Mouse (Mus musculus) midbrain, embryonic 11.5 days (tissue): ENCODE results near the gene Nek5. TPM values are rescaled to one million over a fixed set of nuclear protein-coding genes. Genes with fewer than 3 reads are reported as not detected.
"Not testable (repeated sequence)": the region's sequence is repeated elsewhere in the genome, so short reads cannot be mapped to it uniquely, and the experiment has no call there.

Experiments used
- ATAC-seq: fragments of 200-750 bp; cut with Nextera tagmentation; 2 replicates; pipeline ENCODE4 v1.8.0; 2017; ENCODE audit warnings: moderate TSS enrichment, moderate library complexity; ENCODE audit not compliant: low FRiP score
- DNase-seq: peaks from one replicate; pipeline ENCODE4 v3.0.0; 2015; ENCODE audit warnings: low spot score; ENCODE audit errors: missing footprints
- H3K27ac ChIP-seq: fragments of 300-500 bp; sonication (generic); 2 replicates; pipeline ENCODE4 v1.5.1; 2014; ENCODE audit warnings: low read depth, low read length
- H3K27me3 ChIP-seq: fragments of 300-500 bp; sonication (generic); 2 replicates; pipeline ENCODE4 v1.6.1; 2014; ENCODE audit warnings: mild to moderate bottlenecking, low read length, moderate library complexity, mixed read lengths; ENCODE audit not compliant: control insufficient read depth, insufficient read depth
- H3K36me3 ChIP-seq: fragments of 300-500 bp; sonication (generic); 2 replicates; pipeline ENCODE4 v1.6.1; 2014; ENCODE audit warnings: mild to moderate bottlenecking, low read length, moderate library complexity, mixed read lengths; ENCODE audit not compliant: control insufficient read depth, insufficient read depth
- H3K4me1 ChIP-seq: fragments of 300-500 bp; sonication (generic); 2 replicates; pipeline ENCODE4 v1.6.1; 2014; ENCODE audit warnings: low read length; ENCODE audit not compliant: control insufficient read depth, insufficient read depth
- H3K4me2 ChIP-seq: fragments of 300-500 bp; sonication (generic); 2 replicates; pipeline ENCODE4 v1.6.1; 2014; ENCODE audit warnings: mild to moderate bottlenecking, moderate library complexity
- H3K4me3 ChIP-seq: fragments of 300-500 bp; sonication (generic); 2 replicates; pipeline ENCODE4 v1.5.1; 2014; ENCODE audit warnings: low read depth, low read length
- H3K9ac ChIP-seq: fragments of 300-500 bp; sonication (generic); 2 replicates; pipeline ENCODE4 v1.6.1; 2014; ENCODE audit warnings: low read length
- H3K9me3 ChIP-seq: fragments of 300-500 bp; sonication (generic); 2 replicates; pipeline ENCODE4 v1.6.1; 2016; ENCODE audit warnings: low read length; ENCODE audit not compliant: control insufficient read depth
- WGBS: fragments of 180-500 bp; shearing (Covaris S2); extraction: QIAGEN DNeasy Blood & Tissue Kit; methylation state at CpG from one replicate; pipeline ENCODE4 v1.1.7; 2014; 5-methylcytosine and 5-hydroxymethylcytosine counted together
- polyA plus RNA-seq: library from polyadenylated mRNA; unstranded; fragments of >200 nt; fragmentation: Nextera tagmentation; extraction: Ambion mirVana; gene quantifications from 2 replicates; pipeline ENCODE4 v1.2.1, GENCODE M21; 2014

Nek5 gene
- polyA plus RNA-seq, 1 experiment from 2014 or later = 0.16 TPM

- DNase-seq (no peak), ATAC-seq (no peak)
- Histone ChIP-seq H3K9ac (no peak overlapping the region), H3K27ac (no peak overlapping the region), H3K4me1 (no peaks in the 10 kb centered on the region), H3K4me3 (no peak overlapping the region), H3K4me2 (no peak overlapping the region), H3K36me3 (no peaks in the 10 kb centered on the region; the same call in 1 of the 2 replicates), H3K9me3 (no peaks in the 10 kb centered on the region), H3K27me3 (no peaks in the 10 kb centered on the region)
- WGBS = 92% methylated on average over 7 of the region's 7 CpGs
Observed at GRCm38 (mm10) chr8:22148367-22148740, 23.5 kb upstream of the Nek5 start.

- no peak for ATAC-seq
- WGBS = 86% methylated on average over 9 of the region's 9 CpGs
- Histone ChIP-seq H3K4me3 (no peak overlapping the region), H3K36me3 (no peaks in the 10 kb centered on the region; the same call in 1 of the 2 replicates), H3K4me1 (no peaks in the 10 kb centered on the region), H3K4me2 (no peak overlapping the region), H3K9me3 (no peaks in the 10 kb centered on the region), H3K27me3 (no peaks in the 10 kb centered on the region), H3K27ac (no peak overlapping the region), H3K9ac (no peak overlapping the region)
- DNase-seq = no peak
Observed at GRCm38 (mm10) chr8:22147706-22148366, 23.0 kb upstream of the Nek5 start.

GRCm38 (mm10) chr8:22145831-22146230 is 21.0 kb upstream of the Nek5 start:
- no peaks in the 10 kb centered on the region for H3K27me3 ChIP-seq
- H3K4me1 ChIP-seq = no peaks in the 10 kb centered on the region
- no peak overlapping the region for H3K27ac ChIP-seq
- H3K4me3 ChIP-seq = no peak overlapping the region
- ATAC-seq = no peak
- no peak overlapping the region for H3K9ac ChIP-seq
- 82% methylated on average over 6 of the region's 6 CpGs for WGBS
- no peak overlapping the region for H3K4me2 ChIP-seq
- H3K36me3 ChIP-seq = no peaks in the 10 kb centered on the region; the same call in 1 of the 2 replicates
- DNase-seq = no peak
- H3K9me3 ChIP-seq = no peaks in the 10 kb centered on the region

- no peak for DNase-seq
- ATAC-seq = no peak
- Histone ChIP-seq H3K4me3 (no peak overlapping the region), H3K36me3 (no peaks in the 10 kb centered on the region; the same call in 1 of the 2 replicates), H3K9me3 (no peaks in the 10 kb centered on the region), H3K4me1 (no peaks in the 10 kb centered on the region), H3K27me3 (no peaks in the 10 kb centered on the region), H3K27ac (no peak overlapping the region), H3K9ac (no peak overlapping the region), H3K4me2 (no peak overlapping the region)
- WGBS = 83% methylated on average over 1 of the region's 1 CpGs
Observed at GRCm38 (mm10) chr8:22143764-22144491, 19.1 kb upstream of the Nek5 start.

- no peak overlapping the region for H3K27ac ChIP-seq
- H3K9me3 ChIP-seq = no peaks in the 10 kb centered on the region
- no peaks in the 10 kb centered on the region for H3K36me3 ChIP-seq
- no peak for DNase-seq
- H3K27me3 ChIP-seq = no peaks in the 10 kb centered on the region
- no peaks in the 10 kb centered on the region for H3K4me1 ChIP-seq
- 77% methylated on average over 4 of the region's 4 CpGs for WGBS
- ATAC-seq = no peak
- no peak overlapping the region for H3K9ac ChIP-seq
- no peak overlapping the region for H3K4me3 ChIP-seq
- no peak overlapping the region for H3K4me2 ChIP-seq
Observed at GRCm38 (mm10) chr8:22142592-22142991, 17.7 kb upstream of the Nek5 start.

GRCm38 (mm10) chr8:22141836-22142385 is 17.1 kb upstream of the Nek5 start:
- H3K4me1 ChIP-seq = no peaks in the 10 kb centered on the region
- H3K9me3 ChIP-seq = no peaks in the 10 kb centered on the region
- H3K27me3 ChIP-seq = no peaks in the 10 kb centered on the region
- no peak for ATAC-seq
- H3K4me2 ChIP-seq = no peak overlapping the region
- H3K4me3 ChIP-seq = no peak overlapping the region
- no peak overlapping the region for H3K9ac ChIP-seq
- no peaks in the 10 kb centered on the region for H3K36me3 ChIP-seq
- 87% methylated on average over 4 of the region's 4 CpGs for WGBS
- no peak overlapping the region for H3K27ac ChIP-seq
- no peak for DNase-seq

- H3K36me3 ChIP-seq, DNase-seq, ATAC-seq, H3K4me2 ChIP-seq, H3K4me3 ChIP-seq, H3K27me3 ChIP-seq, H3K4me1 ChIP-seq, H3K9me3 ChIP-seq, H3K27ac ChIP-seq, H3K9ac ChIP-seq: not testable (repeated sequence)
- 95% methylated on average over 9 of the region's 9 CpGs for WGBS
Observed at GRCm38 (mm10) chr8:22136462-22136861, 11.6 kb upstream of the Nek5 start.

- no peak for ATAC-seq
- WGBS = 80% methylated on average over 5 of the region's 5 CpGs
Observed at GRCm38 (mm10) chr8:22134750-22135135, 9.9 kb upstream of the Nek5 start.

GRCm38 (mm10) chr8:22134078-22134749 is 9.4 kb upstream of the Nek5 start:
- H3K27me3 ChIP-seq = no peaks in the 10 kb centered on the region
- no peak overlapping the region for H3K27ac ChIP-seq
- H3K9me3 ChIP-seq = no peaks in the 10 kb centered on the region
- no peak for DNase-seq
- H3K4me3 ChIP-seq = no peak overlapping the region
- no peaks in the 10 kb centered on the region; the same call in 1 of the 2 replicates for H3K36me3 ChIP-seq
- no peaks in the 10 kb centered on the region for H3K4me1 ChIP-seq
- ATAC-seq = no peak
- H3K4me2 ChIP-seq = no peak overlapping the region
- 88% methylated on average over 7 of the region's 7 CpGs for WGBS
- H3K9ac ChIP-seq = no peak overlapping the region

More at GRCm38 (mm10) chr8:22134750-22135135, 9.9 kb upstream of the Nek5 start:
- Histone ChIP-seq H3K9ac (no peak overlapping the region), H3K4me3 (no peak overlapping the region), H3K4me1 (no peaks in the 10 kb centered on the region), H3K4me2 (no peak overlapping the region), H3K27me3 (no peaks in the 10 kb centered on the region), H3K9me3 (no peaks in the 10 kb centered on the region), H3K36me3 (no peaks in the 10 kb centered on the region; the same call in 1 of the 2 replicates), H3K27ac (no peak overlapping the region)
- no peak for DNase-seq
